Mouse (Mus musculus) retina, postnatal 7 days (tissue): Measurements from ENCODE around the gene Hagh.

ENCODE experiments used
- DNase-seq: peaks from one replicate; pipeline ENCODE4 v3.0.0-alpha.2; 2012; ENCODE audit warnings: low read depth, low spot score

The Hagh gene

GRCm38 (mm10) chr17:24839842-24840241 lies at the start of gene Hagh:
Gene Hagh, plus strand, starts transcription at chr17:24840143.
- DNase-seq: no peak

DNA sequence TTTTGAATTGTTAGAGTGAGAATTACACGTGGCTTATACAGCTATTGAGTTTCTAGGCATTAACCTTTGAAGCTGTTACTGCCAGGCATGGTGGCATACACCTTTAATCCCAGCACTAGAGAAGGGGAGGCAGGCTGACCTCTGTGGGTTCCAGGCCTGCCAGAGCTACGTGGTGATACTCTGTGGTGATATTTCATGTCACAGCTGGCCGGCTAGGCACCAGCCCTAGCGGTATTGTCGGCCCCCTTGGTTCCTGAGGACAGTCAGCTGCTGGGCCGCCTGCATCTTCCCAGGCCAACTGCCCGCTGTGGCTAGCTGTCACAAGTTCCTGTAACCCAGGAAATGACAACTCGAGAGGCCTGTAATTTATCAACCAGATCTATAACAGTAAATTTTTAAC lies 47.8 kb upstream of the Hagh start:
- DNase-seq: no peak

DNA sequence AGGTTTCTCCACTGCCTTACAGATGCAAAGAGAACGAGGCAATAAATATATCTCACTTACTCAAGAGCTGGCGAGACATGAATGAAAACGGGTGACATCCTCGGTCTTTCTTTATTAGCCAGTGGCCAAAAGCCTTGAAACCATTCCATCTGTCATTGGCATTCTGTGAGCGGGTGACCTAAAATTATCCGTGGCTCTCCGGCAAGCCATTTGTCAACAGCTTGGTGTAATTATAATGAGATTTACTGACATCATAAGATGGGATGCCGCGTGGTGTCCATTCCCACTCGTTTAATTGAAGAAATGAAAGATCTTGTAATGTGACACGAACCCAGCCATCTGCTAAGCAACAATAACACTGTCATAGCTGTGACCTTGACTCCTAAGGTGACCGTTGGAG lies 45.2 kb upstream of the Hagh start:
- no peak for DNase-seq

DNA sequence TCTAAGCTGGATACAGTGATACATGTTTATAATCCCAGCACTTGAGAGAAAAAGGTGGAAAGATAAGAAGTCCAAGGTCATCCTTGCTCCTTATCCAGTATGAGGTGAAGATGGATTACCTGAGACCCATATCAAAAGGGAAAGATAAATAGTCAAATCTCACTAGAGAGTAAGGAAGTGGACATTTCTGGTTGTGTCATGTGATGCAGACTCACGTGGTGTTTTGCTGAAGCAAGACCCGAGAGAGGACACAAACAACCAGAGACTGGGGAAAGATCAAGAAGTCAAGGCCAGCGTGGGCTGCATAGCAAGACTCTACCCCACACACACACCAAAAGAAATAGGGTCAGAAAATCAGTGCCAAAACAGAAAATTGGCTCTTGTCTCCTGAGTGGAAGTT lies 43.0 kb upstream of the Hagh start:
- no peak for DNase-seq

GRCm38 (mm10) chr17:24798229-24798628 lies 41.7 kb upstream of the Hagh start:
- DNase-seq: no peak

- no peak for DNase-seq
Measured at GRCm38 (mm10) chr17:24799476-24799875, 40.5 kb upstream of the Hagh start.

GRCm38 (mm10) chr17:24800524-24800923 lies 39.4 kb upstream of the Hagh start:
- no peak for DNase-seq

- peak; percentile 32 for DNase-seq
Measured at GRCm38 (mm10) chr17:24803952-24804951, 35.7 kb upstream of the Hagh start, which contains the start of gene Meiob. Gene Meiob, plus strand, starts transcription at chr17:24804289.

DNA sequence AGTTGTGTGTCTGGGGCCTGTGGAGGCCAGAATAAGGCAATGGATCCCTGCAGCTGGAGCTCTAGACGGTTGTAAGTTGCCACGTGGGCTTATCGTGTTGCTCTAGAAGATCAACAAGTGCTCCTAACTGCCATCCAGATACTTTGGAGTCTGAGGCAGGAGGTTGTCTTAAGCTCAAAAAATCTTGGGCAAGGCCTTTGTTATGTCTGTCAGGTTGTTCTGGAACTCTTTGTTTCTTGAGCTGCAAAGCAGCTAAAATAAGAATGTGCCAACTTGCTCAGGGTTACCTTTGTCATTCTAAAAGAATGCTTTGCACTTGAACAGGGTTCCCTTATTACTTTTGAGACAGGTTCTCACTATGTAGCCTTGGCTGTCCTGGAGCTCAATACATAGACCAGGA lies 28.7 kb upstream of the Hagh start:
- no peak for DNase-seq

GRCm38 (mm10) chr17:24812215-24812614 lies 27.7 kb upstream of the Hagh start:
- DNase-seq: no peak

DNA sequence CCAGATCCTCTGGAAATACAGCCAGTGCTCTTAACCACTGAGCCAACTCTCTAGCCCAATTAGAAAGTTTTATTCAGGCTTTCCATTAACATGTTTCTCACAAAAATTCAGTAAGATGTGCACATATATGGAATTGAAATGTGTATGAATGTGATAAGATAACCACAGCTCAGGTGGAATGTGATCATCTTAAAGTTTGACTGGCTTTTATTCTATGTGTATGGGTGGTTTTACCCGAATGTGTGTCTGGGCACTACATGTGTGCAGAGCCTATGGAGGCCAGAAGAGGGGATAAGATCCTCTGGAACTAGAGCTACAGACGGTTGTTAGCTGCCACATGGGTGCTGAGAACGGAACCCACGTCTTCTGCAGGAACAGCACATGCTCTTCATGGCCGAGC lies 24.7 kb upstream of the Hagh start:
- DNase-seq: no peak

- no peak for DNase-seq
Measured at GRCm38 (mm10) chr17:24817503-24817902, 22.4 kb upstream of the Hagh start.

- DNase-seq: no peak
Measured at GRCm38 (mm10) chr17:24818172-24818571, 21.8 kb upstream of the Hagh start.

GRCm38 (mm10) chr17:24819469-24819868 lies 20.5 kb upstream of the Hagh start:
- no peak for DNase-seq

GRCm38 (mm10) chr17:24821351-24822280 lies 18.3 kb upstream of the Hagh start:
- DNase-seq: no peak

DNA sequence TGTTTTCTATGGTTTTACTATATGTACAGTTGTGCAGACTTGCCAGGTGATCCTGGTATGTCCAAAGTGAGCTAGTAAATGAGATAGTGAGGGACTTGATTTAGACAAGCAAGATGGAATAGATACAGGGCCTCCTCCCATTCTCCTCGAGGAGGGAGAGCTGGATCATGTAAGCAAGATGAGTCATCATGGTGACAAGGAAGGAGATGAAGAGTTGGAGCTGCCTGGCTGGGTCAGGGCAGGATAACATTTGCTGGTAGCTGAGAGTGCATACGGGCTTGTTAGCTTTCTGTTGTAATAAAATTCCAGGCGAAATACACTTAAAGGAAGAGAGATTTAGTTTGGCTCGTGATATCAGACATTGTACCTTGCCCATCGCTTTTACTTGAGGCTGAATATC lies 398 bp downstream of the Hagh start:
- DNase-seq: no peak

GRCm38 (mm10) chr17:24841133-24841532 lies 1.2 kb downstream of the Hagh start:
- no peak for DNase-seq

DNA sequence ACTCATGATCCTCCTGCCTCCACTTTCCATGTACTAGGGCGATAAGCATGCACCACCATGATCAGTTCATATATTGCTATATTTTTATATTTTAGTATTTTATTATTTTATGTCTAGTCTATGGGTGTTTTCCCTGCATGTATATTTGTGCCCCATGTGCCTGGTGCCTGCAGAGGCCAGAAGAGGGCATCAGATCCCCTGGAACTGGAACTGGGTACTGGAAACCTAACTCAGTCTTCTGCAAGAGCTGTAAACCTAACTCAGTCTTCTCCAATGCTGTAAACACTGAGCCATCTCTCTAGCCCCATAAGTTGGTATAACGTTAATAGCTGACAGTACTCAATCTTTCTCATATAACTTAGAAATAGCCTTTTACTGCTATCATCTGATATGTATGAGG lies 2.7 kb downstream of the Hagh start:
- DNase-seq: no peak

DNA sequence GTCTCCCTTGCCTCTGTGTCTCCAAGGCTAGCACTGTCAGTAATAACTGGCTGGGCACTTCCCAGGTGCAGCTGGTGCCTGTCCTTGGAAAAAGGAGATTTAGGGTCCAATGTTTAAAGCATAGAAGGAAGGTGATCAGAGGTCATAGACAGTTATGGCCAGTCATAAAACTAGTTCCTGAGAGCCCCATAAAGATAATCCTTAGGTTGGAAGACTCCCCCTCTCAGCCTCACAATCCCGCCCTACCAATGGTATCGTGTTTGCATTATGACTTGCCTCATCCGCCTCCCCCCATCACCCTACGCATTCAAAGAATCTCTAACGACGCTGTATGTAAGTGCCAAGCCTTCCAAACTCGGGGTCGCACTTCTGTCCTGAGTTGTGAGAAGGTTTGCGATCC lies 4.6 kb downstream of the Hagh start:
- DNase-seq: no peak

- DNase-seq: no peak
Measured at GRCm38 (mm10) chr17:24847386-24847785, 7.4 kb downstream of the Hagh start.

GRCm38 (mm10) chr17:24848600-24849031 lies 8.7 kb downstream of the Hagh start:
- DNase-seq: no peak

DNA sequence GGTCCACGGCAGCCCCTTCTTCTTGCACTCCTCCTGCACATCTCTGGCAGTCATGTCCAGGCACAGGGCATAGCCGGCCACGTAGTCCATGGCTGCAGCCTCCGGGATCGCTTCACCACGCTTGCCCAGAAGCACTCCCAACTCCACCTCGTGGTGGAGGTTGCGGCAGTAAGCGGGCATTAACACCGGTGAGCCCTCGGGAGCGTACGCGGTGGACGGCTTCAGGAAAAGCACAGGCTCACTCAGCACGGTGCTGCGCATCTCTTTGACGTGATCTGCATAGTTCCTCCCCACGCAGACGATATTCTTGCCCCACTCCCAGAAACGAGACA lies 9.8 kb downstream of the Hagh start:
- no peak for DNase-seq
